Mouse (Mus musculus): Measurements from ENCODE around the gene Srf. TPM values are rescaled to one million over a fixed set of nuclear protein-coding genes. Genes with fewer than 3 reads are reported as not detected.
A peak's percentile ranks its signal among the peaks of the same experiment; 100 is the strongest.
"Not testable (repeated sequence)": the region's sequence is repeated elsewhere in the genome, so short reads cannot be mapped to it uniquely, and the experiment has no call there.

Srf gene
- polyA plus RNA-seq, 1 experiment from 2014 or later: 7.8 TPM

- Histone ChIP-seq H3K27me3 (ENCODE audit: insufficient read depth, poor library complexity, severe bottlenecking) (no peaks in the 10 kb centered on the region), H3K27ac (no peak overlapping the region), H3K36me3 (peaks cover 74% of the 10 kb centered on the region), H3K9me3 (no peaks in the 10 kb centered on the region), H3K4me1 (replicated peaks) (peaks cover 7% of the 10 kb centered on the region; the same call in 1 of the 2 replicates), H3K4me3 (no peak overlapping the region)
- DNase-seq (ENCODE audit: low spot score): no peak
- WGBS: 93% methylated on average over 6 of the region's 6 CpGs
These were observed 32.9 kb upstream of the Srf start for GRCm38 (mm10) chr17:46588913-46589312.

GRCm38 (mm10) chr17:46588173-46588572 lies 32.2 kb upstream of the Srf start:
- Histone ChIP-seq H3K4me1 (replicated peaks) (peaks cover 7% of the 10 kb centered on the region; the same call in 1 of the 2 replicates), H3K9me3 (no peaks in the 10 kb centered on the region), H3K4me3 (no peak overlapping the region), H3K27ac (no peak overlapping the region), H3K36me3 (peaks cover 74% of the 10 kb centered on the region), H3K27me3 (ENCODE audit: insufficient read depth, poor library complexity, severe bottlenecking) (no peaks in the 10 kb centered on the region)
- DNase-seq (ENCODE audit: low spot score): no peak
- 90% methylated on average over 9 of the region's 9 CpGs for WGBS

- H3K27ac ChIP-seq: no peak overlapping the region
- DNase-seq (ENCODE audit: low spot score): no peak
- no peak overlapping the region for H3K4me3 ChIP-seq
- H3K9me3 ChIP-seq: no peaks in the 10 kb centered on the region
- H3K36me3 ChIP-seq: peaks cover 87% of the 10 kb centered on the region
- H3K27me3 ChIP-seq (ENCODE audit: insufficient read depth, poor library complexity, severe bottlenecking): no peaks in the 10 kb centered on the region
- WGBS: 96% methylated on average over 8 of the region's 8 CpGs
- no peaks in the 10 kb centered on the region for H3K4me1 ChIP-seq (replicated peaks)
These were observed 30.4 kb upstream of the Srf start for GRCm38 (mm10) chr17:46586327-46586726.

- H3K4me3 ChIP-seq: no peak overlapping the region
- peak; percentile 25 for DNase-seq (ENCODE audit: low spot score)
- peaks cover 92% of the 10 kb centered on the region for H3K36me3 ChIP-seq
- 87% methylated on average over 5 of the region's 5 CpGs for WGBS
- H3K27me3 ChIP-seq (ENCODE audit: insufficient read depth, poor library complexity, severe bottlenecking): no peaks in the 10 kb centered on the region
- H3K9me3 ChIP-seq: peaks cover 7% of the 10 kb centered on the region; the same call in 1 of the 2 replicates
- no peak overlapping the region for H3K27ac ChIP-seq
- H3K4me1 ChIP-seq (replicated peaks): 0 out of 2 replicates have a peak, but pooled peaks cover 3% of the 10 kb centered on the region
These were observed 22.7 kb upstream of the Srf start for GRCm38 (mm10) chr17:46578650-46579049.

GRCm38 (mm10) chr17:46576070-46576469 lies 20.1 kb upstream of the Srf start:
- Histone ChIP-seq H3K4me1 (replicated peaks) (0 out of 2 replicates have a peak, but pooled peaks cover 3% of the 10 kb centered on the region), H3K9me3 (peaks cover 7% of the 10 kb centered on the region; the same call in 1 of the 2 replicates), H3K27me3 (ENCODE audit: insufficient read depth, poor library complexity, severe bottlenecking) (no peaks in the 10 kb centered on the region), H3K4me3 (no peak overlapping the region), H3K36me3 (peaks cover 96% of the 10 kb centered on the region), H3K27ac (no peak overlapping the region)
- no peak for DNase-seq (ENCODE audit: low spot score)
- 90% methylated on average over 13 of the region's 13 CpGs for WGBS

- Histone ChIP-seq H3K4me1 (replicated peaks) (0 out of 2 replicates have a peak, but pooled peaks cover 3% of the 10 kb centered on the region), H3K27ac (no peak overlapping the region), H3K27me3 (ENCODE audit: insufficient read depth, poor library complexity, severe bottlenecking) (no peaks in the 10 kb centered on the region), H3K9me3 (no peaks in the 10 kb centered on the region), H3K4me3 (no peak overlapping the region), H3K36me3 (peaks cover 96% of the 10 kb centered on the region)
- WGBS: 94% methylated on average over 7 of the region's 7 CpGs
- no peak for DNase-seq (ENCODE audit: low spot score)
These were observed 18.6 kb upstream of the Srf start for GRCm38 (mm10) chr17:46574535-46574934.

- H3K4me3 ChIP-seq: no peak overlapping the region
- peaks cover 97% of the 10 kb centered on the region for H3K36me3 ChIP-seq
- H3K27me3 ChIP-seq (ENCODE audit: insufficient read depth, poor library complexity, severe bottlenecking): no peaks in the 10 kb centered on the region
- DNase-seq (ENCODE audit: low spot score): no peak
- no peaks in the 10 kb centered on the region for H3K4me1 ChIP-seq (replicated peaks)
- H3K9me3 ChIP-seq: no peaks in the 10 kb centered on the region
- 90% methylated on average over 11 of the region's 11 CpGs for WGBS
- H3K27ac ChIP-seq: no peak overlapping the region
These were observed 15.0 kb upstream of the Srf start for GRCm38 (mm10) chr17:46571005-46571404.

- Histone ChIP-seq H3K9me3 (no peaks in the 10 kb centered on the region), H3K4me1 (replicated peaks) (peaks cover 32% of the 10 kb centered on the region), H3K4me3 (no peak overlapping the region), H3K27ac (no peak overlapping the region), H3K36me3 (peaks cover 10% of the 10 kb centered on the region), H3K27me3 (ENCODE audit: insufficient read depth, poor library complexity, severe bottlenecking) (no peaks in the 10 kb centered on the region)
- DNase-seq (ENCODE audit: low spot score): no peak
- WGBS: 96% methylated on average over 6 of the region's 6 CpGs
These were observed 3.2 kb upstream of the Srf start for GRCm38 (mm10) chr17:46559146-46559545.

GRCm38 (mm10) chr17:46558151-46558550 lies 2.2 kb upstream of the Srf start:
- DNase-seq (ENCODE audit: low spot score): no peak
- H3K9me3 ChIP-seq: no peaks in the 10 kb centered on the region
- H3K27me3 ChIP-seq (ENCODE audit: insufficient read depth, poor library complexity, severe bottlenecking): 0 out of 2 replicates have a peak, but pooled peaks cover 8% of the 10 kb centered on the region
- H3K36me3 ChIP-seq: no peaks in the 10 kb centered on the region
- H3K4me1 ChIP-seq (replicated peaks): peaks cover 42% of the 10 kb centered on the region
- no peak overlapping the region for H3K4me3 ChIP-seq
- WGBS: 91% methylated on average over 5 of the region's 5 CpGs
- H3K27ac ChIP-seq: no peak overlapping the region

- H3K4me3 ChIP-seq: peak overlapping the region; percentile 100
- H3K4me1 ChIP-seq (replicated peaks): peaks cover 50% of the 10 kb centered on the region
- not testable (repeated sequence) for H3K36me3 ChIP-seq; H3K27me3 ChIP-seq (ENCODE audit: insufficient read depth, poor library complexity, severe bottlenecking); DNase-seq (ENCODE audit: low spot score); H3K9me3 ChIP-seq
- H3K27ac ChIP-seq: peak overlapping the region; percentile 98
These were observed 1.3 kb upstream of the Srf start for GRCm38 (mm10) chr17:46557321-46557720.

GRCm38 (mm10) chr17:46556584-46556945 lies 590 bp upstream of the Srf start:
- no peaks in the 10 kb centered on the region for H3K9me3 ChIP-seq
- H3K36me3 ChIP-seq: peaks cover 11% of the 10 kb centered on the region
- peak overlapping the region; percentile 100 for H3K4me3 ChIP-seq
- peak overlapping the region; percentile 98 for H3K27ac ChIP-seq
- WGBS: 0% methylated on average over 11 of the region's 11 CpGs
- H3K4me1 ChIP-seq (replicated peaks): peaks cover 52% of the 10 kb centered on the region
- DNase-seq (ENCODE audit: low spot score): no peak
- 0 out of 2 replicates have a peak, but pooled peaks cover 8% of the 10 kb centered on the region for H3K27me3 ChIP-seq (ENCODE audit: insufficient read depth, poor library complexity, severe bottlenecking)

- Histone ChIP-seq H3K27ac (peak overlapping the region; percentile 98), H3K4me3 (peak overlapping the region; percentile 100), H3K4me1 (replicated peaks) (peaks cover 52% of the 10 kb centered on the region), H3K36me3 (peaks cover 25% of the 10 kb centered on the region), H3K9me3 (no peaks in the 10 kb centered on the region), H3K27me3 (ENCODE audit: insufficient read depth, poor library complexity, severe bottlenecking) (0 out of 2 replicates have a peak, but pooled peaks cover 8% of the 10 kb centered on the region)
- WGBS: under 1% methylated on average over 75 of the region's 75 CpGs
- DNase-seq (ENCODE audit: low spot score): peak; percentile 67
These were observed 850 bp downstream of the Srf start for GRCm38 (mm10) chr17:46554977-46555672.

- H3K27ac ChIP-seq: peak overlapping the region; percentile 98
- no peak for DNase-seq (ENCODE audit: low spot score)
- peak overlapping the region; percentile 100 for H3K4me3 ChIP-seq
- peaks cover 52% of the 10 kb centered on the region for H3K4me1 ChIP-seq (replicated peaks)
- whole genome bisulfite sequencing: 1% methylated on average over 11 of the region's 11 CpGs
- H3K27me3 ChIP-seq (ENCODE audit: insufficient read depth, poor library complexity, severe bottlenecking): 0 out of 2 replicates have a peak, but pooled peaks cover 8% of the 10 kb centered on the region
- peaks cover 30% of the 10 kb centered on the region for H3K36me3 ChIP-seq
- H3K9me3 ChIP-seq: no peaks in the 10 kb centered on the region
These were observed 1.4 kb downstream of the Srf start for GRCm38 (mm10) chr17:46554646-46554976.
